Mouse (Mus musculus) skeletal muscle tissue, adult 2 months (tissue): ENCODE results near the gene Ccn1.

Source experiments
- DNase-seq: peaks from one replicate; pipeline ENCODE4 v3.0.0-alpha.2; 2012; ENCODE audit warnings: low read depth, low spot score

Ccn1 gene

DNA sequence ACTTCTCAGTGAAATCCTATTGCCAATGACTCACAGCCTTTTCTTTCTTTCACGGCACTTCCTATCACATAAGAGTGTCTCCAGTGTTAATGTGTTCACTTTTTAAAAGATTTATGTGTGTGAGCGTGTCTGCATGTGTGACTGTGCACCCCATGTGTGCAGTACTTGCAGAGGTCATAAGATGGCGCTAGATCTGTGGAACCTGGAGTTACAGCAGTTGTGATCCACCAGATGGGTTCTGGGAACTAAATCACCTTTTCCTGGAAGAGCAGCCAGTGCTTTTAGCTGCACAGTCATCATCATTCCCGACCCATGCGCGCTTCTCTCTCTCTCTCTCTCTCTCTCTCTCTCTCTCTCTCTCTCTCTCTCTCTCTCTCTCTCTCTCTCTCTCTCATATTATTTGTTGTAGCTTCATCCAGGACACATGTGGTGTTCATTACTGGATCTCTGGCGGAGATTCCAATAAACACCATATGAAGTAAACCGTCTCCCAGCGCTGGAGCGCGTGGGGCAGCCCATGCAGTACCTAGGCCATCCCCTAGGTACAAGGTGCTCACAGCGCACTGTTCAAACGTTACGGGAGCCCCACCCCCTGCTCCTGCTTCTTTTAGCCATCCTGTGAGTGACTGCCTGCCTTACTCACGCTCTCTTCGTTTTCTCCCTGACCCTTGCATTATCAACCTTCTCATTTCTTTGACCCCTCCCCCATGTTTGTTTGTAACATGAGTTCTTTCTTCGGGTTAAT lies 30.0 kb downstream of the Ccn1 start:
- no peak for DNase-seq

DNA sequence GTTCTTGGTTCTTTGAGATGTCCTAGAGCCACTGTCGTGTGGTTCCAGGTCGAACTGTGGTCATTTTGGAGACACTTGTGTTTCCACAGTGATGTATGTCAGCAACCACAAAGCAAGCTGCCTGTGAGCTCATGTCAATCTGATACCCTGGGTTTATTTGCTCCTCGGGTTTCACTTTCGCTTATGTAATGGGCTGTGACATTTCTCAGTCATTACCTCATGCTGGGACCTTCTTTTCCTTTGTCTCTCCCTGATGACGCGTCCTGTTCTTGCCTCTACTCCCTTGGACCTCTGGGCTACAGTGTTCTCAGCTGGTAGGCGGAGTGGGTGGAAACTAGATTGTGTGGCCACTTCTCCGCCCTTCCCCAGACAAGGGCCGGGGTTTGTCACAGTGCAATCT lies 31.5 kb downstream of the Ccn1 start:
- DNase-seq: peak; percentile 49

DNA sequence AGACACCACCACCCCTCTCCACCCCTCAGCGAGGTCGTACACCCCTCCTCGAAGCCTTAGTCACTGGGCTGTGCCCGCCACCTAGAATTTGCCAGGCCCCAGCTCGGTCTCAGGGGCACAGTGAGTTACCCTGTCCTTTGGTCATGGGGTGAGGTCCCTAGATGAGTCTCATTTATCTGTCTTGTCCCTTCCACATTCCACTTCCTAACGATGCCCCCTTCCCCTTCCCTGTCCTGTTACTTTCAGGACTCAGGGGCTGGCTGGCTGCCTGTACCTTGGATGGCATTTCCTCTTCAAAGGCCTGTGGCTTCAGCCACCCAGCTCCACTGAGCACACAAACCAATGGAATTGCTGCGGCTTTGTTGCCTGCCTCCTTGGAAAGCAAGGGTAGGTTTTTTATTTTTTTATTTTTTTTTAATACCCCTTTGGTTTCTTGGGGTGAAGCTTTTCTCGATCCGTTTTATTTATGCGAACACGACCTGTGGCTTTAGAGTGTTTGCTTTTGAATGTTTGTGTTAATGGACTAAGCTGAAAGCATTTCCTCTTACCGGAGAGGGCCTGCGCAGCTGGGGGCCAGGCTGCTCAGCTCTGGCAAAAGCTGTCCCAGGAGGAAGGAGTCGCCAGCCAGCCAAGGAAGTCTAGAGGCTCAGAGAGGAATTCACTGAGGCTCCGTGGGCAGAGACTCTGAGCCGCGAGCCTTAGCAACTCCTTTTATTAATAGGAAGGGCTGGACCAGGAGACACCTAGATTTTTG lies 35.2 kb downstream of the Ccn1 start:
- DNase-seq: no peak

DNA sequence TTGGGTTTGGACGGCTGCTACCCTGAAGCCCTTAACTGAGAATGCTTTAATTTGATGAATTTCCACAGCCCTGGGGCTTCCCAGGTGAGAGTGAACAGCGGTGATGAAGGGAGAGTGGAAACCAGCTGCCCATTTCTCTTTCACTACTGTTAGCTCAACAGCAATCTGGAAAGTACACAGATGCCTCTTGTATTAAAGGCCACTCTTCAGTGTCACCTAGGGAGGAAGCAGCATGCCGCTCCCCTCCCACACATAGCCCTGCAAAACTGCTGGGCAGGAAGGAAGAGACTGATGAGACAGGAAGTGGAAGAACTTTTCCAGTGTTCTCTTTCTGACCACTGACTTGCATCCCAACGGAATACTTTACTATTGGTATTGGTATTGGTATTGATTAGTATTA lies 36.5 kb downstream of the Ccn1 start:
- no peak for DNase-seq

DNA sequence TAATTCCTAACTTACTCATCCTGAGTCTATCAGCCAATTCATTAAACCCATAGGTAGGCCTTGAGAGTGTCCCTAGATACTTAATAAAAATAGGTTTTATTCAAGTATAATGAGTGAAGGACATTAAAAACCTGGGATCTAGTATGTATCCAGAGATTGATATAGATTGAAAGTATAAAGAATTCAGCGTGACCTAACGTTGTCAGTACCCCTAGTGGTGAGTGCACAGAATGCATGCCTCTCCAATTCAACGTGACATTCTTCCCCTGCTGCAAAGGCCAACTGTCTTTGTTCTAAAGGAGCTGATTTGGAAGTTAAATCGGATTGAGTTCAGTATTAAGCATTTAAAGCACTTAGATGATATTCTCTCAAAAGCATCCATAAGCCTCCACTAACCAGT lies 37.1 kb downstream of the Ccn1 start:
- DNase-seq: no peak

DNA sequence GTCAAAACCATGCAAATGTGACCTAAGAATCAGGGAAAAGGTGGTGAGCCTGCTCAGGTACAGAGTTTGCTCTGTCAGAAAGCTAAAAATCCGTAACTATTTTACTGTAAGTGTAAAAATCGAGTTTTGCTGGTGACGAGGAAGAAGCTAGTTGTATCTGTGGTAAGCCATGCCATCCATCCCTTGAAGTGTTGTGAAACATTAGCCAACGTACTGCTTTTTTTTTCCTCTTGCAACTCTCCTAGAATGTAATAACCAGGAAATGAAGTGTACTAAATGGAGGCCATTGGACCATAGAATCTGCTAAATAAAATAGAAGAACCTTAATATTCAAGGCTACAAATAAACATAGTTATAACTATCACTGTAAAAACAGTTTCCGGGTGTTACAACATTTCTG lies 41.5 kb downstream of the Ccn1 start:
- no peak for DNase-seq

DNA sequence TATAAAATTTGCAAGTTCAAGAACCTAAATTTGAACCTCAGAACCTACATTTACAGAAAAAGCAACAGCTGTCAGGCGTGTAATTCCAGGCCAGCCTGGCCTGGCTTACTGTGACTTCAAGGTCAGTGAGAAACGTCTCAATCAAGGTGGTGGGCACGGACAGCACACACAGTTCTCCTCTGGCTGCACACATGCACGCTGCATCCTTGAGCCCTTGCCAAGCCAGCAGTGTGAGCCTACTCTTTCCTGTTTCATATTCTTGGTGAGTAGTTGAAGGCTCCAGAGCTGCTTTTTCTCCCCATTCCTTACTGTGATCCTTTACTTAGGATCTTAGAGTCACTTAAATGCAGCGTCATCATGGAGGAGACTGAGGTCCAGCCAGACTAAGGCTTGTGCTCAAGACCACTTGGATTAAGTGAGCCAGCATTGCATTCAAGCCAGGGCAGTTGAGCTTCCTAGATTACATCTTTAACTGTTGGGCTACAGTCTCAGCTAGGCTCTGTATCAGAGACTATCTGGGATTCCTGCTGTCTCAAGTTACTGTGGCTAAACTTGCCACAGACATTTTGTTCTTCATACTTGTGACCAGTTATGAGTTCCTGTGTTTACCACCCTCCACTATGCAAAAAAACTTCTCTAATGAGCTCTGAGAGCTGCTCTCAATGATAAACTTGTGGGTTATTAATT lies 44.2 kb downstream of the Ccn1 start:
- peak; percentile 21 for DNase-seq

DNA sequence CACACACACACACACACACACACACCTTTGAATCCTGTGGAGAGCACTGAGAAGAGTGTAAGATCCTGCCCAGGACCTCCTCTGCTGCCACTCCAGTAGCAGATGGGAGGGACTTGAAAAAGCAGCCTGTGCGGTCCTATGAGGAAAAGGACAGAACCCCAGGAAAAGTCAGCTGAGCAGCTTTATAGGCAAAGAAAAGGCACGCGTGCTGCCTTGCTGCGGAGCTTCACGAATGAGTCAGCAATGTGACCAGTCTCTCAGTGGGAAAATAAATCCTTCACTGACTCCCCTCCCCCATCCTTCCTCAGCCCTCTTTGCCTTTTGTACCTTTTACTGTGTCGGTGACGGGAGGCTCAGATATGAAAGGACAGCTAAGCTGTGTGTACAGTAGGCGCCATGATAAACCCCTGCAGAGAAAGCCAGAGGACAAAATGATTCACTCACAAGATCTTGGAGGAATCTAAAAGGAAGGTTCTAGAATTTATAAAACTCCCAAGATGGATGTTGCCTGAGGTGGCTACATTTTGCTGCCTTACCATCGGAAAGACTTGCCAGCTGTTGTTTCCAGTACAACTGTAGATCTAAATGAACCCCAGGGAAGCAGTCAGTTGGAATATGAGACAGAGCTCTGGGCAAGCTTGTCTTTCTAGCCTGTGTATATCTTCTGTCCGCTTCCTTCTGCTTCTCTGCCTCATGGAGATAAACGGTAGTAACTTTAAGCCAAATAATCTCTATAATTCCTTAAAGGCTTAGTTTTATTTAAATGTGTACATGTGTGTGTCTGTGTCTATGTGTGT lies 47.2 kb downstream of the Ccn1 start:
- DNase-seq: no peak

DNA sequence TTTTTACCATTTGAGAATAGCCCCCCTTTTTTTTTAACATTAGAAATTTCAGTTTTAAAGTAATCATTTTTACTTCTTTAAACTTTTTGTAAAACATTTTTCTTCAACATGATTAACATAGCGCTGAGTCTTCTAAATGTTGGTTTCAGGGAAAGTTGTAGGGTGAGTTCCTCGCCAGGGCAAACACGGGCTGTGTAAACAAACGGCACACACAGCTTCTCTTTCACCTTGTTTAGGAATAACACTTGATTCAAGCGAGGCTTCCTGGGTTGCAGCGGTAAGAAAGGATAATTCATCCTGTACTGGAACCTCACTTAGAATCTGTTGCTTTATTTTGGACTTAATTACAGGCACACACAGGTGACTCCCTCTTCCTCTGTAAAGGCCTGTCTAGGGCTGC lies 48.4 kb downstream of the Ccn1 start:
- no peak for DNase-seq

DNA sequence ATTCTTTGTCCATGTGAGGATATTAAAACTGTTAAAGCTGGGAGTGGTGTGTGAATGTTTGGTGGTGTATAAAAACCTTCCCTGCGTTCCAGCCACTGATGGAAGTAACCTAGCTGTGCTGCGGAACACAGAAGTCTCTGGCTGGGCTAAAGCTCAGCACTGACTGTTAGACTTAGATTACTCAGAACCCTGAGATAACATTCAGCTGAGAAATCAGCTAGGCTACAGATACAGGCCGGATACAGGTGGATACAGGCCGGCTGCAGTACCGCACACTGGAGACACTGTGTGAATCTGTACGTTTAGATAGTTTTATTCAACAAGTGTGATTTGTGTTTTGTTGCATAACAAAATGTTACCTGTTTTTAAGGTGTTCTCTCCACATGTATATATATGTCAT lies 49.0 kb downstream of the Ccn1 start:
- no peak for DNase-seq

DNA sequence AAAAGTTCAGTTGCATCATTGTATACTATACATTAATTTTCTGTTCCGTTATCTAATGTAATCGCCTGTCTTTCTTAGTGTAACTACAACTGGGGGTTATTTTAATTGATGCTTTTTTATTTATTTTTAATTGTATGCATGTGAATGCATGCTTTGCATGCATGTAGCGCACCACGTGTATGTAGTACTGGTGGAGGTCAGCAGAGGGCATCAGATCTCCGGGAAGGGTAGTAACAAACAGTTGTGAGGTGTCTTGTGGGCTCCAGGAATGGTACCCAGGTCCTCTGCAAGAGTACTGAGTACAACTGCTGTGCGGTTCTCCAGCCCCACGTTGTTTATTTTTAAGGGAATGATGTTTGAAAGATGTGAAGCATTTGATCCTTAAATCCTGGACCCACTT lies 50.7 kb downstream of the Ccn1 start:
- no peak for DNase-seq
